Mouse (Mus musculus): ENCODE measurements around the gene Hyal4. TPM values are rescaled to one million over a fixed set of nuclear protein-coding genes. Genes with fewer than 3 reads are reported as not detected.

The Hyal4 gene
- polyA plus RNA-seq (2012; rRNA removed; ENCODE audit: low replicate concordance): not detected in 2 replicates

DNA sequence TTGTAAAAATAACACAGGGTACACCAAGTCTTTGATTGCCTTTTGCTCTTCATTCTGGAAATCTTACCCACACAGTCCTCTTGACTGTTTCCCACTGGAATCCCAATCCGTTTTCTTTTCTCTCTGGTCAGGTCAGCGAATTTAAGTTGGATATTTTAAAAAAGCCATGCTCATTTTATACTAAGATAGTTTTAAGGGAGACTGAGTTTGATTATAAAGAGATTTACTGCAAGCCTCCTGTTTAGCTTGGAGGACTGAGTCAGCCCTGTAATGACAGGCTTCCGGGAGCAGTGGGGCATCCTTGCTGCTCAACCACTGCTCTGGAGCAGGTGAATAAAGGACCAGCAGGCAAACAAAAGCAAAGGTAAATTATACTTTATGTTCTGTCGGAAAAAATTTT, at the start of gene Hyal4:
Gene Hyal4 (plus strand): TSS at position 301 of the 400 bp plus-strand sequence.

DNA sequence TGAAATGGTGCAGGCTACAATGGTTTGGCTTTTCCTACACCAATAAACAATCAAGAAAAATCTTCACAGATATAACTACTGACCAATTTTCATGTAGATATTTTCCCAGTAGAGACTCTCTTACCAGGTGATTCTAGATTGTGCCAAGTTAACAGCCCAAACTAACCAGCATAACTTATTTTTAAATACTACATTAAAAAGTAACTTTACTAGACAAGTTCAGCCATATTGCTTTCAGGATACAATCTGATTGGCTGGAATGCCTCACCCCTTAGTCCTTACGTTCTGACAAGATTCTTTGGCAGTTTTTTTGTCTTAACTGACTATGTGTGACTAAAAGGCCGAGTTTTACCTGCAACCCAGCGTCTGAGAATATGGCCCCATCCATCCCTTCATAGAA, 15.2 kb upstream of the Hyal4 start, which contains the start of gene Hyal6:
Gene Hyal6 (plus strand): TSS at position 301 of the 400 bp plus-strand sequence.

GRCm38 (mm10) chr6:24790888-24791287, 42.8 kb downstream of the Hyal4 start, which contains the start of gene Spam1:
Gene Spam1, plus strand, starts transcription at chr6:24791188.

Other genes with a start within 250 kb of the Hyal4 start
- 0.08 TPM in 1 of 2 replicates, not detected in the other for gene Iqub, start 233.3 kb upstream of the Hyal4 start, polyA plus RNA-seq (2012; rRNA removed; ENCODE audit: low replicate concordance)
- 4.1 TPM in 2 replicates for gene Ndufa5, start 220.3 kb upstream of the Hyal4 start, polyA plus RNA-seq (2012; rRNA removed; ENCODE audit: low replicate concordance)
- gene Asb15, start 220.2 kb upstream of the Hyal4 start, polyA plus RNA-seq (2012; rRNA removed; ENCODE audit: low replicate concordance): not detected in 2 replicates
- gene Lmod2, start 150.6 kb upstream of the Hyal4 start, polyA plus RNA-seq (2012; rRNA removed; ENCODE audit: low replicate concordance): not detected in 2 replicates
- gene Wasl, start 83.3 kb upstream of the Hyal4 start, polyA plus RNA-seq (2012; rRNA removed; ENCODE audit: low replicate concordance): 17.4 and 43.5 TPM in 2 replicates
- not detected in 2 replicates for gene Hyal6, start 15.1 kb upstream of the Hyal4 start, polyA plus RNA-seq (2012; rRNA removed; ENCODE audit: low replicate concordance)
- not detected in 2 replicates for gene Spam1, start 42.9 kb downstream of the Hyal4 start, polyA plus RNA-seq (2012; rRNA removed; ENCODE audit: low replicate concordance)
- not detected in 2 replicates for gene Hyal5, start 109.7 kb downstream of the Hyal4 start, polyA plus RNA-seq (2012; rRNA removed; ENCODE audit: low replicate concordance)
- gene Tmem229a, start 208.0 kb downstream of the Hyal4 start, polyA plus RNA-seq (2012; rRNA removed; ENCODE audit: low replicate concordance): 0.03 and 4.9 TPM in 2 replicates